Mouse (Mus musculus) T-cell, adult 2 months (primary cell): ENCODE measurements at regions not wholly inside any gene's neighbourhood (a gene's known extent, or its start where the extent isn't known, plus 50 kb on each side); places are given as distances from the start of the nearest gene placed in this dataset.

Source experiments
- DNase-seq: peaks from one replicate; pipeline ENCODE4 v3.0.0; 2022; ENCODE audit warnings: low spot score

DNA sequence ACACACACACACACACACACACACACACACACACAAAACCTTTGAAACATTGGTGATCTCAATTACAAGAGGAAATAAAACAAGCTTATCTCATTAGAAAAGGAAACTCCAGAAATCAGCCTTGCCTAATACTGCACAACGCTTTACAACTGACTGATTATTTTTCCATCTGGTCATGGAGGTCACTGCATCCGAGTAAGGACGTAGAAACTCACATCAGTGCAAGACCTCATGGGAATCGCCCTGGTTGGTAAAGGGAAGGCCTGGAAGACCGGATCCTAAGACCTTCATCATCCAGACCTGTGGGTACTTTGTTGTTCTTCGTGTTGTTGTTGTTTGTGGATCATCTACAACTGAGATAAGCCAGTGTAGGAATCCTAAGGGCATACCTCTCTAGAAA lies 77.8 kb upstream of the Sestd1 start:
- no peak for DNase-seq

DNA sequence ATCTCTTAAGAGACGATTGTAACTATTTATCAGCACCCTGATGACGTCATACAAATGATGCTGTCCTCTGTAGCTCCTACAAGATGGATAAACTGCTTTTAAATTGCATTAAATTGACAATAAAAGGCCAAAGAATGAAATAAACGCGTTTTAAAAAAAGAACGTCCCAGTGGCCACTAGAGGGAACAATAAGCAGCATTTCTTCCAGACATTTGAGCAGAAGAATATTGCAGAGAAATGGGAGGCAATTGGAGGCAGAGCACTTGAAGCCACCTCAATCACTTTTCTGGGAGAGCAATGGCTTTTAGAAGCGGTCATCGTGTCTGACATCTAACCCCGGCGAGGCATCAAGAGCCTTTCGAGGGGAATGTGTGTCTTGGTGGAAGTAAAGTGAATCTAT lies 76.4 kb upstream of the Sestd1 start:
- no peak for DNase-seq

DNA sequence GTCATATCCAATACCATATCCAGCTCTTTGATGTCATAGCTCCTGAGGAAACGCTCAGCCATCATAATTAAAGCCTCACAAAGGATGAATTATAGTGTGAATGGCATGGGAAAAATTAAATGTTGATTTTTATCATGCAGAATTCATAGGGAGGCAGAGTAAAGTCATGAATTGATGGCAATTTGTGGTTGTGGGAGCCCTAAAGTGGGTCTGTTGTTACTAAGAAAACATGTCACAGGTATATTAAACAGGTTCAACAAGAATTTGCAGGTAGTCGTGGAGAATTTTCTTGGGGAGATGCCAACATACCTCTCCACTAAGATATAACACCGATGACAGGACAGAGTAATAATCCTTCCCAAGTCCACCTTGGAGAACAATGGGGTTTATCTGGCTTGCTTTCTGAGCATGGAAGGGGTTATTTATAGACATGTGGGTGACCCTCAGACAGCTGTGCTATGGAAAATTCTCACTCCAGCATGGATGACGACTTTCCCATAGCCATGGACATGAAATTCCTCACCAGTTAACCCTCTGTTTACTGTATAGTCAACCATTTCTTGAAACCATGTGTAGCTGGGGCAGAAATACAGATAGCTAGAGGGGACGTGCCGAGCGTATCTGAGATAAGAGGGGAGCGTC lies 71.7 kb upstream of the Sestd1 start:
- no peak for DNase-seq

DNA sequence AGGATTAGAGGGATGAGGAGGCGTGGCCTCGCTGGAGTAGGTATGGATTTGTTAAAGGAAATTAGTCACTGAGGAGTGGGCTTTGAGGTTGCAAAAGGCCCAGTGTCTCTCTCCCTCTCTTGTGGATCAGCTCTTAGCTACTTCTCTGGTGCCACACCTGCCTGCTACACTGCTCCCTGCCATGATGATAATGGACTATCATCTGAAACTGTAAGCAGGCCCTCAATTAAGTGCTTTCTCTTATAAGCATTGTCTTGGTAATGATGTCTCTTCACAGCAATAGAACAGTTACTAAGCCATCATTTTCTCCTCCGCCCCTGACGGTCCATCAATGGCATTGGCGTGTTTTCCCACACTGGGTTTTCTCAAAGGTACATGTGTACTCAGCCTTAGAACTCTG lies 66.6 kb upstream of the Sestd1 start:
- no peak for DNase-seq

DNA sequence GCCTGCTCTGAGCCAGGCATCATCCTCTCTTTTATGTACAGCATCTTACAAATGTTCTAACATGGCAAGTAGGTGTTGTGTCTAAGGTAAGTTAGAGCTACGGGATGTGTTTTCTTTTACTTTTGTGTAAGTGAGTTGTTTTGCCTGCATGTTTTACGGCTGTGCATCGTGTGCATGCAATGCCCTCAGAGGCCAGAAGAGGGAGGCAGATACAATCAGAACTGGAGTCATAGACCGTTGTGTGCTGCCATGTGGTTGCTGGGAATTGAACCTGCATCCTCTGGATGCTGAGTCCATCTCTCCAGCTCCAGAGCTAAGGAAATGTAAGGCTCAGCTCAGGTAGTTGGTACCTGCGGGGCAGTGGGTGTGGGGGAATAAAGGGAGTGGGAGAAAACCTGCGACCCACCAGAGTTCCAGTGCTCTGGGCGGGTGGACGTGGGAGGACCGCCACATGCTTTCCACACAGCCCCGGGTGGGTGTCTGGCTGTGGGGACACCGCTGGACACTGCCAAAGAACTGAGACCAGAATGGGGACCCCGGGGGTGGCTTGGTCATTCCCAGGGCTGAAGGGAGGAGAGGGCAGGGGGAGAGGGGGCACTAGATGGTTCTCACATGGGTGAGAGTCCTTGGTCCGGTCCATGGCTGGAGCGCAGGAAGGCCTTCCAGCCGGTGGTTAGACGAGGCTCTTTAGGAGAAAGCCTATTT lies 63.5 kb upstream of the Sestd1 start:
- DNase-seq: no peak

DNA sequence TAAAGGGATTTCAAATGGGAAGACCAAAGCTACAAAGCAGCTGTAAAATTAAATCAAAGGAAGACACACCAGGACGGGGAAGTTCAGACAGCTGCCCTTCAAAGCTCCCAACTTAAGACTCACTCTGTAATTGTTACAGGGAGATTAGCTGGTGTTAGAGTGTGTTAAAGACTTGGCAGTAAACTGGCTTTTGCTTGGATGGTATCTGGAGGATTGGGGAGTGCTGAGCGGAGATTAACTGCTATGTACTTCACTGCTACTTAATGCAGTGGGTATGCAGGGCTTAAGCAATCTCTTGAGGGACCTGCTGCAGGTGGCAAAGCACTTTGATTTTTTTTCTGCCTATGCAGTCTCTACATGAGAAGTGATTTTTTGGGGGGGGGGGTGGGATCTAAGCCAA lies 62.0 kb upstream of the Sestd1 start:
- no peak for DNase-seq

DNA sequence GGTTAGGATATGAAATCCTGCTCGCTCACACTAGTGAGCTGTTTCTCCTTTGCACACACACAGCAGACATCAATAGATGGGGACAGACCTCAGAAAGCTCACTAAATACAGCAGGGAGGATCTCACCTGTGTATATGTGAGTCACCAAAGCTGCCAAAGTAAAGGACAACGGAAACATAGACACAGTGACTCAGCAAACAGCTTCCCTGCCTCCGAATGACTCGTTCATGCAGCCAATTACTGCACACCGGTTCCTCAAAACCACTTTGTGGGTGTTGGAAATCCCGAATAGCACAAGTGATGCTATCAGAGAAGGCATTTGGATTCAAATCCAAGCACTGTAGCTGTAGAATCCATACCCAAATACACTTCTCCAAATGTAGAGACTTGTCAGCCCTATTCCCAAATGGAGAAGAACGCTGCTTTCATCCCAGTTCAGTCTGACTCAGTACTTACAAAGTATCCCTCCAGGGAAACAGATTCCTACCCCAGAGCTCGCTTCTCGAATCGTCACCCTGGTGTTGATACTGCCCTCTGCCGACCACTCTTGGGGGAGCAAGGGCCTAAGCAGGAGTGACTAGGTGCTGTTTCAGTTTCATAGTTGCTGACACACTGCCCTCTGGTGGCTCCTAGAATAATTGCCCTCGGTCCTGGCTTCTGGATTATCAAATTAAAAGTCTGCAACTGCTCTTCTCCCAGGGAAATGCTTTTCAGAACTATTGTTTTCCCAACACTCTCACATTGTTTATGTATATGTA lies 61.4 kb upstream of the Sestd1 start:
- peak; percentile 74 for DNase-seq

DNA sequence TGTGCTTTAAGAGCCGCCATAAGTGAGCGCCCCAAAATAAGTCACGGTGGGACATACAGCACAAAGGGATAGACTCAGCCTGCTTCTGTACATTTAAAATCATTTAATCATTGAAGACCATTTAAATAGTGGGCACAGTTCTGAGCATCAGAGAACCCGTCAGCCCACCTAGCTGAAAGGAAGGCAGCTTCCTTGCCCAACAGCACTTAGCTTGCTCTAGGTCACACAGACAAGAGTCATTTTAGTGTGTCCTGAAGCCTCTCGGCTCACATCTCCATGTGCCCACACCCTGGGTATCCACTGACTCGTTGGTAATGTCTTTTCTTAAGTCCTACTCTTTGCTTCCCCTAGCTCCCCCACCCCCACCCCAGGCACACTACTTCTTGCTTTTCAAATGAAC lies 59.7 kb upstream of the Sestd1 start:
- no peak for DNase-seq

DNA sequence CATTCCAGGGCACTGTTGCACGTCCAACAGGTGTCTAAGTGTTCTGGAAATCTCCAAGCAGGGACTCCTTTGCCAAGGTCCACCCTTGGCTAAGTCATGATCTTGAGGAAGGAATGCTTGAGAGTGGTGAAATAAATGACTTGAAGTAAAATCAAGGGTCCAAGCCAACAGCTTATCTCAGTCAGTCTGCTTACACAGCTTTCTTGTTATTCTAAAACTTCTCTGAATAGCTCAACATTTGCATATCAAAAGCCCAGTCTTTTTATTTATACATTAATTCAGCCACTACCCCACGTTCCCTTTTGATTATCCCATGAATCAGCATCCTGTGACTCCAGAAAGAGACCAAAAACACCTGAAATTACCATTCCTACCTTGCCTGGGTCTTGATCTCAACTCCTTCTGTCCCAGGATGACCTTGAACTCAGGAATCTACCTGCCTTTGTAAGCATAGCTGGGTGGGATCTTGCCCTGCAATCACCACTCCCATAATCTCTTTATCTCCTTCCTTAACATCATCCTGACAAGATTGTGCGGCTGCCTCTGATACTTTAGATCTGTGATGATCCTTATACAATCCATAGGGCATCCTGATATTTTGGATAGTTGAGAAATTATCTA lies 57.5 kb upstream of the Sestd1 start:
- DNase-seq: no peak

DNA sequence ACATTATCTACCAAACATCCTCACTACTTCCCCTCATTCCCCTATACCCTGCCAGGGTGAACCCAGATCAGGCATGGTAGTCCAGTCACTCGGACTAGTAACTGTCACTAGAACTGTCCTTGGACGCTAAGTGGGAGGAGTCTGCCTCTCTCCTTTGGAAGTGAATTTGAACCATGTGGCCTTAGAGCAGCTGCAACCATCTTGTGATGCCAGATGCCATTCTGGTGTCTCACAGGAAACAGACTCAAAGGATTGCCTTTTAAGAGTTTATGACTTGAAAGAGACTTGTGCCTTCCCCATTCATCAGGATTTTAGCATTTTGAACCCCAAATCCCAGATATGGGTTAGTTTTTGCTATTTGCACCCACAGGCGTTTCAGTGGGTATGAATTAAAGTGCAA lies 56.9 kb upstream of the Sestd1 start:
- DNase-seq: no peak

DNA sequence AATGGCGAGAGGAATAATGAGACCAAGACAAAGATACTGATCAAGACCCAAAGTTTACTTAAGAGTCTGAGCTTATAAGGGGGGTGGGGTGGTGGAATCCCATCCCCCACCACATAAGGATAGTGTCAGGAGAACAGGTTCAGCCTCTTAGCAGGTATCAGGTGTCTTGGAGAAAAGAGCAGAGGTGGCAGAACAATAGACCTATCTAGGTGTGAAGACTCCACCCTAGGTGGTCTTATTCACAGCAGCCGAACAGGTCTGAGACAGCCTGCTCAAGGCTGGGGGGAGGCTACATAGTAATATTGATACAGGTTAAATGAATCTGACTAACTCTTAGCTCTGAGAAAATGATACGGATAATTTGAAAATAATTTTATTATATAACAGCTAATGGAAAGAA lies 56.4 kb upstream of the Sestd1 start:
- no peak for DNase-seq

DNA sequence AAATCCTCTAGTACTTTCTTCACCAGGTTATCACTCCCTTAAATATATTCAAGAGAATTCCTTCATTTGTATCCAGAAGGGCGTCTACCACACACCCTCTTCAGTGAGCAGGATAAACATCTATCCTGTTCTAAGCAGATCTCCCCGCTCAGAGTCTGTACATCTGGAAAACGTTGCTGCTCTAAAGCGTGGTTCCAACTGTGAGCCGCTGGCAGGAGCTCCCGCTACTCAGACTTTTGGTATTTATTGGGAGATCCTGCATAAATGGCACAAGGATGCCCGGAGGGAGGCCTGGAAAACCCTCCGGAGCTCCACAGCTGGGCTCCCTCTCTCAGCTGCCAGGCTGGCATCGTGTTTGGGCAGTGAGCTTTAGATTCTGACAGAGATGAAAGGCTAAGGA lies 54.3 kb upstream of the Sestd1 start:
- DNase-seq: no peak

DNA sequence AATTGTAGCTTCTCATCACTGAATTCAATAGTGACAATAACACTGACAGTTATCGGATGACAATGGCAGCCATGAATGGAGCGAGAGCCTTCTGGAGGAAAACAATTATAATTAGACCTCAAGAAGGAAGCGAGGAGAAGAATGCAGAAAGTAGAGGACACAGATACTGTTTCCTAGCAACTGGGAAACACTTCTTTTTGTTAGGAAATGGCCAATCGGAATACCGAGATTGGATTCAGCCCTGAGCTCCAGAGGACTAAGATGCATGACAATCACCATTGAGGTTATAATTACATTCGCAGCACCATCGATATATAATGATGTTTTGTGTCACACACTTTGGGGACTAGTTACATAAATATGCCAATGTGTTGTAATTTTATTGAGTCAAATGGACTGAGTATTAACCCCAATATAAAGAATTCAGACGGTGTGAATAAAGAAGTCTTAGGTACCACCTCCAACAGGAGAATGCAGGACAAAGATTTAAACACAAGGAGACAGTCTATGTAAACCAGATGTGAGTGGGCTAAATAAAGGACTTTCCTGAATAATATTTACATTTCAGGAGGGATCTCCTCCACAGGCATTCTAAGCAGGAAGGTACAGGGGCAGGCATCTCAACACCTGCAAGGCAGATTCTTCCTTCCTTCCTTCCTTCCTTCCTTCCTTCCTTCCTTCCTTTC lies 53.1 kb upstream of the Sestd1 start:
- DNase-seq: no peak
